Mouse (Mus musculus): ENCODE results near the gene Togaram1. TPM values are rescaled to one million over a fixed set of nuclear protein-coding genes. Genes with fewer than 3 reads are reported as not detected.

Togaram1 gene
- polyA plus RNA-seq, 1 experiment from 2014 or later: 31.9 TPM

Other genes starting within 250 kb of the Togaram1 start
- 0.93 and 1.3 TPM in 2 replicates for gene Gm527, start 47.9 kb upstream of the Togaram1 start, polyA plus RNA-seq (2015; fragmentation: Nextera tagmentation; extraction: Ambion mirVana)
- 10.3 and 11.5 TPM in 2 replicates for gene Klhl28, start 270 bp upstream of the Togaram1 start, polyA plus RNA-seq (2015; fragmentation: Nextera tagmentation; extraction: Ambion mirVana)
- gene Prpf39, start 70.5 kb downstream of the Togaram1 start, polyA plus RNA-seq (2015; fragmentation: Nextera tagmentation; extraction: Ambion mirVana): 47.6 and 51.0 TPM in 2 replicates
- gene Fkbp3, start 108.2 kb downstream of the Togaram1 start, polyA plus RNA-seq (2015; fragmentation: Nextera tagmentation; extraction: Ambion mirVana): 229 and 327 TPM in 2 replicates
- 4.3 and 4.4 TPM in 2 replicates for gene Fancm, start 109.8 kb downstream of the Togaram1 start, polyA plus RNA-seq (2015; fragmentation: Nextera tagmentation; extraction: Ambion mirVana)
- gene Mis18bp1, start 206.8 kb downstream of the Togaram1 start, polyA plus RNA-seq (2015; fragmentation: Nextera tagmentation; extraction: Ambion mirVana): 39.7 and 42.1 TPM in 2 replicates